In the genomic region with DNA sequence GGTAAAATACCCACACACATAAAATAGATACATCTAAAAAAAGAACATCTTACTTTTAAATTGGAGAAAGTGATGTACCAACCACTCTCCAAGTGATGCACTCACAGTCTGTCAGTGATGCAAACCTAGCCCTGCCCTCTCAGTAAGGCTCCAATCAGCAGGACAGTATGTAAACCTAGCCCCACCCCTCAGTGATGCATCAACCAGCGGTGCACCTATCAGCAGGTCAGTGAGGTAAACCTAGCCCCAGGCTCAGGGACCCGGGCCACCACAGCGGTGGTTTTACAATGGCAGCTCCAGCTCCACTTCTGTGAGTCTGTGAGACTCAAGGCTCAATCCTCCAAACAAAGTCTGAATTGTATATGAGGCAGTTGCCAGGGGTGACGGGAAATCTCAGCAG, we compare ENCODE assay signal across 24 mouse cellular contexts. TPM values are rescaled to one million over a fixed set of nuclear protein-coding genes. Genes with fewer than 3 reads are reported as not detected.
A peak's percentile ranks its signal among the peaks of the same experiment; 100 is the strongest.
DNase-seq lines count a peak whose midpoint lies in the region; ATAC-seq and TF ChIP-seq lines count a peak whose summit lies in the region.
"Had no signal": no experiment of that assay in that cellular context is flagged by ENCODE, and none has a peak within 500 bp of the region (broad histone marks: within the 10 kb centered on the region; RNA-seq: fewer than 3 reads in every experiment).

No protein-coding gene starts in this region.

- TF ChIP-seq CTCF in cerebellum, adult 2 months (IDR thresholded peaks at IDR 0.05; ENCODE audit: borderline replicate concordance, insufficient read depth, low read depth, low read length), result no peak

- no peaks in the 10 kb centered on the region for H3K4me1 ChIP-seq in heart, embryonic 11.5 days (ENCODE audit: control insufficient read depth, insufficient read depth, low read length)
- H3K4me1 ChIP-seq in neural tube, embryonic 14.5 days (ENCODE audit: control insufficient read depth, insufficient read depth, low read length), result no peaks in the 10 kb centered on the region
- no peaks in the 10 kb centered on the region for H3K4me1 ChIP-seq in cerebellum, adult 2 months (ENCODE audit: control insufficient read depth, insufficient read depth, low read length)
- no peaks in the 10 kb centered on the region for H3K4me1 ChIP-seq in midbrain, embryonic 16.5 days (ENCODE audit: control insufficient read depth, insufficient read depth, low read length)
- H3K4me1 ChIP-seq: embryonic facial prominence, embryonic 10.5 days; embryonic facial prominence, embryonic 13.5 days; forebrain, embryonic 12.5 days; forebrain, embryonic 15.5 days; heart, embryonic 10.5 days; hindbrain, embryonic 12.5 days; hindbrain, embryonic 15.5 days had no signal

- H3K9ac ChIP-seq in heart, embryonic 11.5 days (ENCODE audit: low read depth, low read length), result no peak overlapping the region
- H3K9ac ChIP-seq in neural tube, embryonic 14.5 days (replicated peaks; ENCODE audit: low read depth, low read length), result no peak overlapping the region
- H3K9ac ChIP-seq in midbrain, embryonic 16.5 days (ENCODE audit: low read depth, low read length), result no peak overlapping the region
- H3K9ac ChIP-seq: embryonic facial prominence, embryonic 13.5 days; forebrain, embryonic 12.5 days; forebrain, embryonic 15.5 days; hindbrain, embryonic 12.5 days; hindbrain, embryonic 15.5 days had no signal

- ATAC-seq in heart, embryonic 11.5 days (replicated peaks; ENCODE audit: insufficient number of reproducible peaks, low FRiP score, low TSS enrichment), result no peak
- peak; percentile 21; the same call in 1 of the 2 replicates for ATAC-seq in neural tube, embryonic 14.5 days (ENCODE audit: low read depth)
- ATAC-seq in midbrain, embryonic 16.5 days, result no peak
- ATAC-seq: forebrain, embryonic 15.5 days had no signal

- no peak overlapping the region for H3K4me3 ChIP-seq in heart, embryonic 11.5 days (ENCODE audit: low read depth, low read length)
- H3K4me3 ChIP-seq in neural tube, embryonic 14.5 days (ENCODE audit: low read depth, low read length), result no peak overlapping the region
- H3K4me3 ChIP-seq in cerebellum, adult 2 months (replicated peaks; ENCODE audit: insufficient read depth, low read depth, low read length), result no peak overlapping the region
- no peak overlapping the region for H3K4me3 ChIP-seq in midbrain, embryonic 16.5 days (ENCODE audit: low read depth, low read length)
- H3K4me3 ChIP-seq: embryonic facial prominence, embryonic 10.5 days; embryonic facial prominence, embryonic 13.5 days; erythroblast, embryonic 14.5 days; forebrain, embryonic 12.5 days; forebrain, embryonic 15.5 days; heart, adult 2 months; heart, embryonic 10.5 days; hindbrain, embryonic 12.5 days; hindbrain, embryonic 15.5 days had no signal

- no peaks in the 10 kb centered on the region for H3K27me3 ChIP-seq in heart, embryonic 11.5 days (ENCODE audit: control insufficient read depth, insufficient read depth, low read length)
- no peaks in the 10 kb centered on the region for H3K27me3 ChIP-seq in neural tube, embryonic 14.5 days (ENCODE audit: control insufficient read depth, insufficient read depth, low read length)
- no peaks in the 10 kb centered on the region for H3K27me3 ChIP-seq in cerebellum, adult 2 months (ENCODE audit: control insufficient read depth, insufficient read depth, low read length)
- no peaks in the 10 kb centered on the region for H3K27me3 ChIP-seq in midbrain, embryonic 16.5 days (ENCODE audit: control insufficient read depth, insufficient read depth, low read depth, low read length)
- H3K27me3 ChIP-seq: embryonic facial prominence, embryonic 13.5 days; forebrain, embryonic 12.5 days; forebrain, embryonic 15.5 days; hindbrain, embryonic 12.5 days; hindbrain, embryonic 15.5 days had no signal

- no peaks in the 10 kb centered on the region for H3K9me3 ChIP-seq in heart, embryonic 11.5 days (replicated peaks; ENCODE audit: control insufficient read depth, low read length)
- H3K9me3 ChIP-seq in neural tube, embryonic 14.5 days (ENCODE audit: control insufficient read depth, low read length), result no peaks in the 10 kb centered on the region
- H3K9me3 ChIP-seq in midbrain, embryonic 16.5 days (replicated peaks; ENCODE audit: control insufficient read depth, low read length, poor library complexity, severe bottlenecking), result no peaks in the 10 kb centered on the region
- H3K9me3 ChIP-seq: embryonic facial prominence, embryonic 10.5 days; embryonic facial prominence, embryonic 13.5 days; forebrain, embryonic 12.5 days; forebrain, embryonic 15.5 days; heart, embryonic 10.5 days; hindbrain, embryonic 12.5 days; hindbrain, embryonic 15.5 days had no signal

- peaks cover 44% of the 10 kb centered on the region for H3K36me3 ChIP-seq in heart, embryonic 11.5 days (ENCODE audit: control insufficient read depth, insufficient read depth, low read length)
- peaks cover 48% of the 10 kb centered on the region for H3K36me3 ChIP-seq in neural tube, embryonic 14.5 days (ENCODE audit: control insufficient read depth, insufficient read depth, low read length)
- H3K36me3 ChIP-seq in midbrain, embryonic 16.5 days (ENCODE audit: control insufficient read depth, insufficient read depth, low read length), result peaks cover 42% of the 10 kb centered on the region

- peak; percentile 44 for DNase-seq in heart, adult 11 months
- no peak for DNase-seq in neural tube, embryonic 10.5 days (ENCODE audit: extremely low spot score, low spot score)
- peak; percentile 73 for DNase-seq in ZHBTc4 (ENCODE audit: low read depth, low spot score)
- DNase-seq in cerebellum, adult 2 months, result no peak
- DNase-seq: adrenal gland, adult 2 months; adrenal gland, postnatal 14 days; cerebellum, adult 11 months; cerebellum, adult 8-10 months; cerebellum, postnatal 10 days; cerebellum, postnatal 36 days; embryo, embryonic 11 days; gastrocnemius, postnatal 25 days; heart, adult 2 months had no signal

- WGBS in heart, embryonic 11.5 days (ENCODE audit: insufficient replicate concordance), result 75% methylated on average over 4 of the region's 4 CpGs
- 58% methylated on average over 4 of the region's 4 CpGs for WGBS in neural tube, embryonic 14.5 days
- 78% methylated on average over 4 of the region's 4 CpGs for WGBS in cerebellum, adult 2 months
- WGBS in midbrain, embryonic 16.5 days, result 67% methylated on average over 4 of the region's 4 CpGs

- no peak for TF ChIP-seq POLR2A in cerebellum, adult 2 months (IDR thresholded peaks at IDR 0.05; ENCODE audit: borderline replicate concordance, insufficient read depth, low read length)

- no peak overlapping the region for H3K27ac ChIP-seq in heart, embryonic 11.5 days (ENCODE audit: low read depth, low read length)
- no peak overlapping the region for H3K27ac ChIP-seq in neural tube, embryonic 14.5 days (ENCODE audit: low read depth, low read length)
- H3K27ac ChIP-seq in cerebellum, adult 2 months (ENCODE audit: insufficient read depth, low read length), result no peak overlapping the region
- no peak overlapping the region for H3K27ac ChIP-seq in midbrain, embryonic 16.5 days (ENCODE audit: low read length)
- H3K27ac ChIP-seq: embryonic facial prominence, embryonic 10.5 days; embryonic facial prominence, embryonic 13.5 days; forebrain, embryonic 12.5 days; forebrain, embryonic 15.5 days; heart, adult 2 months; heart, embryonic 10.5 days; hindbrain, embryonic 12.5 days; hindbrain, embryonic 15.5 days had no signal

- H3K4me2 ChIP-seq in heart, embryonic 11.5 days, result no peak overlapping the region
- H3K4me2 ChIP-seq in neural tube, embryonic 14.5 days (ENCODE audit: low read depth, low read length), result no peak overlapping the region
- no peak overlapping the region for H3K4me2 ChIP-seq in midbrain, embryonic 16.5 days (ENCODE audit: low read length)
- H3K4me2 ChIP-seq: embryonic facial prominence, embryonic 13.5 days; forebrain, embryonic 12.5 days; forebrain, embryonic 15.5 days; hindbrain, embryonic 12.5 days; hindbrain, embryonic 15.5 days had no signal

RNA-seq across cellular contexts. Expression of gene Ptcd2, which starts 13.2 kb away (rescaled TPM):
- 57.0 and 59.6 TPM in 2 replicates for polyA plus RNA-seq in heart, embryonic 11.5 days (2014; fragmentation: Nextera tagmentation; extraction: Ambion mirVana)
- 61.4 and 62.1 TPM in 2 replicates for polyA plus RNA-seq in neural tube, embryonic 14.5 days (2014; fragmentation: Nextera tagmentation; extraction: Ambion mirVana)
- 37.6 and 38.5 TPM in 2 replicates for polyA plus RNA-seq in cerebellum, adult 2 months (2012; rRNA removed)
- 54.9 and 56.0 TPM in 2 replicates for polyA plus RNA-seq in midbrain, embryonic 16.5 days (2015; fragmentation: Nextera tagmentation; extraction: Ambion mirVana)

RNA-seq across cellular contexts. Expression of gene Mrps27, which starts 13.3 kb away (rescaled TPM):
- polyA plus RNA-seq in heart, embryonic 11.5 days (2014; fragmentation: Nextera tagmentation; extraction: Ambion mirVana), result 73.1 and 86.4 TPM in 2 replicates
- polyA plus RNA-seq in neural tube, embryonic 14.5 days (2014; fragmentation: Nextera tagmentation; extraction: Ambion mirVana), result 40.2 and 43.4 TPM in 2 replicates
- 36.8 and 38.5 TPM in 2 replicates for polyA plus RNA-seq in cerebellum, adult 2 months (2012; rRNA removed)
- 39.6 and 44.4 TPM in 2 replicates for polyA plus RNA-seq in midbrain, embryonic 16.5 days (2015; fragmentation: Nextera tagmentation; extraction: Ambion mirVana)

Comparison
In these comparisons a context has a peak if more than half of its experiments do, and no peak if none do; other contexts are left out.
1. DNase-seq: peak in heart, adult 11 months (single experiment) and ZHBTc4 (single experiment); none in neural tube, embryonic 10.5 days (single experiment) and cerebellum, adult 2 months (0 of 2).